In the genomic region with DNA sequence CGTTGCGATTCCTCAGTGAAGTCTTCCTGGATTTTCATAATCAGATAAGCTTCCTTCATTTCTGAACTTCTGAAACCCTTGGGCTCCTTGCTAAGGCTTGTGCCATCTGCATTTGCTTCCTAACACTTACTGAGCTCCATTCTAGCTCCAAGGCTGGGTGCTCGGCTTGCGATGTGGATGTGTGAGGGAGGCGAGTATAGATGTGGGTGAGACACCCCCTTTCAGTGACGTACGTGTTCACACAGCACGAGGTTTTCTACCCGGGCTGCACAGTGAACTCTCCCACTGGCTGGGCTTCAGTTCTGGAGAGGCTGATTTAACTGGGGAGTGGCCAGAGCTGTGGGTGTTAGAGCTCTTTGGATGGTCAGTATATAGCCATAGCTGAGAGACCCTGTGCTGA, we compare ENCODE assay signal across 18 mouse cellular contexts. TPM values are rescaled to one million over a fixed set of nuclear protein-coding genes. Genes with fewer than 3 reads are reported as not detected.
A peak's percentile ranks its signal among the peaks of the same experiment; 100 is the strongest.
DNase-seq lines count a peak whose midpoint lies in the region; ATAC-seq lines count a peak whose summit lies in the region.
"Had no signal": no experiment of that assay in that cellular context is flagged by ENCODE, and none has a peak within 500 bp of the region (broad histone marks: within the 10 kb centered on the region; RNA-seq: fewer than 3 reads in every experiment).

No protein-coding gene starts in this region.

- no peak overlapping the region for H3K27ac ChIP-seq in midbrain, embryonic 15.5 days
- H3K27ac ChIP-seq: embryonic facial prominence, embryonic 10.5 days; embryonic facial prominence, embryonic 12.5 days; forebrain, embryonic 13.5 days; forebrain, embryonic 15.5 days had no signal

- no peaks in the 10 kb centered on the region for H3K9me3 ChIP-seq in midbrain, embryonic 15.5 days
- H3K9me3 ChIP-seq: embryonic facial prominence, embryonic 10.5 days; embryonic facial prominence, embryonic 12.5 days; forebrain, embryonic 13.5 days; forebrain, embryonic 15.5 days had no signal

- intact Hi-C loops in heart, postnatal 25 days (cut with DNase I), result no loop called here

- no peak for ATAC-seq in midbrain, embryonic 15.5 days (replicated peaks)
- ATAC-seq: forebrain, embryonic 13.5 days; forebrain, embryonic 15.5 days; forebrain, postnatal 0 days had no signal

- DNase-seq in heart, adult 11 months, result peak; percentile 86
- no peak for DNase-seq in heart, postnatal 25 days (ENCODE audit: low spot score)
- peak; percentile 17 for DNase-seq in right cerebral cortex, adult 18-20 months
- no peak for DNase-seq in right cerebral cortex, postnatal 10 days (ENCODE audit: low spot score in 2 of 2)
- DNase-seq: adrenal gland, adult 2 months; adrenal gland, postnatal 10 days; adrenal gland, postnatal 25 days; cerebellum, adult 11-12 months; cerebellum, adult 2 months; cerebellum, adult 9-10 months; cerebellum, postnatal 10 days; cerebellum, postnatal 25 days; forebrain, postnatal 0 days had no signal

- H3K27me3 ChIP-seq in midbrain, embryonic 15.5 days (replicated peaks), result no peaks in the 10 kb centered on the region
- H3K27me3 ChIP-seq: embryonic facial prominence, embryonic 12.5 days; forebrain, embryonic 13.5 days; forebrain, embryonic 15.5 days had no signal

- 96% methylated on average over 9 of the region's 9 CpGs for WGBS in midbrain, embryonic 15.5 days

- peaks cover 10% of the 10 kb centered on the region for H3K4me1 ChIP-seq in midbrain, embryonic 15.5 days

- no peak overlapping the region for H3K4me2 ChIP-seq in midbrain, embryonic 15.5 days
- H3K4me2 ChIP-seq: embryonic facial prominence, embryonic 12.5 days; forebrain, embryonic 13.5 days; forebrain, embryonic 15.5 days had no signal

- H3K4me3 ChIP-seq in midbrain, embryonic 15.5 days, result no peak overlapping the region
- H3K4me3 ChIP-seq: embryonic facial prominence, embryonic 10.5 days; embryonic facial prominence, embryonic 12.5 days; forebrain, embryonic 13.5 days; forebrain, embryonic 15.5 days had no signal

- H3K9ac ChIP-seq in midbrain, embryonic 15.5 days, result no peak overlapping the region
- H3K9ac ChIP-seq: embryonic facial prominence, embryonic 12.5 days; forebrain, embryonic 13.5 days; forebrain, embryonic 15.5 days; forebrain, postnatal 0 days had no signal

- H3K36me3 ChIP-seq in midbrain, embryonic 15.5 days (replicated peaks), result peaks cover 12% of the 10 kb centered on the region

RNA-seq across cellular contexts. Expression of a gene that starts 4.9 kb away (rescaled TPM):
- 10 to 100 TPM; 38.4 to 43.1 TPM for total RNA-seq in heart, postnatal 25 days (2021)
- polyA plus RNA-seq in midbrain, embryonic 15.5 days (2015; fragmentation: Nextera tagmentation; extraction: Ambion mirVana), result 39.6 and 48.3 TPM in 2 replicates

Comparison
In these comparisons a context has a peak if more than half of its experiments do, and no peak if none do; other contexts are left out.
1. DNase-seq: peak in heart, adult 11 months (single experiment) and right cerebral cortex, adult 18-20 months (single experiment); none in heart, postnatal 25 days (single experiment) and right cerebral cortex, postnatal 10 days (0 of 2).